Mouse (Mus musculus) liver, adult 2 months (tissue): ENCODE data around the gene Zfp108.

Source experiments
- CTCF ChIP-seq: fragments of 200-500 bp; IDR thresholded peaks from 2 replicates; pipeline ENCODE4 v1.5.1; 2011; ENCODE audit warnings: low read depth, low read length, control low read depth
- POLR2A ChIP-seq: fragments of 200-500 bp; IDR thresholded peaks from 2 replicates; pipeline ENCODE4 v1.6.1; 2011; ENCODE audit warnings: low read length, control low read depth; ENCODE audit not compliant: insufficient read depth; ENCODE audit errors: extremely low read depth

GRCm38 (mm10) chr7:24280031-24280857 is 25.6 kb downstream of the Zfp108 start:
- TF ChIP-seq CTCF = no peak
- TF ChIP-seq POLR2A = no peak
